Mouse (Mus musculus) neural tube, embryonic 13.5 days (tissue): ENCODE measurements around the gene Otud7b. TPM values are rescaled to one million over a fixed set of nuclear protein-coding genes. Genes with fewer than 3 reads are reported as not detected.
A peak's percentile ranks its signal among the peaks of the same experiment; 100 is the strongest.

Experiments
- ATAC-seq: fragments of 200-750 bp; cut with Nextera tagmentation; 2 replicates; pipeline ENCODE4 v1.8.0; 2017; ENCODE audit warnings: low read depth, mild to moderate bottlenecking, moderate TSS enrichment, moderate library complexity
- H3K27ac ChIP-seq: fragments of 300-500 bp; sonication (generic); replicated peaks from 2 replicates; pipeline ENCODE4 v1.5.1; 2015; ENCODE audit warnings: moderate library complexity, mild to moderate bottlenecking, inconsistent platforms
- H3K27me3 ChIP-seq: fragments of 300-500 bp; sonication (generic); 2 replicates; pipeline ENCODE4 v1.6.1; 2015; ENCODE audit warnings: mild to moderate bottlenecking, inconsistent platforms
- H3K36me3 ChIP-seq: fragments of 300-500 bp; sonication (generic); 2 replicates; pipeline ENCODE4 v1.6.1; 2015; ENCODE audit warnings: mild to moderate bottlenecking, inconsistent platforms
- H3K4me1 ChIP-seq: fragments of 300-500 bp; sonication (generic); replicated peaks from 2 replicates; pipeline ENCODE4 v1.6.1; 2015; ENCODE audit warnings: inconsistent platforms
- H3K4me2 ChIP-seq: fragments of 300-500 bp; sonication (generic); 2 replicates; pipeline ENCODE4 v1.6.1; 2015; ENCODE audit warnings: inconsistent platforms, mild to moderate bottlenecking, moderate library complexity
- H3K4me3 ChIP-seq: fragments of 300-500 bp; sonication (generic); 2 replicates; pipeline ENCODE4 v1.5.1; 2015; ENCODE audit warnings: mild to moderate bottlenecking, inconsistent platforms
- H3K9ac ChIP-seq: fragments of 300-500 bp; sonication (generic); 2 replicates; pipeline ENCODE4 v1.6.1; 2015; ENCODE audit warnings: moderate library complexity, mild to moderate bottlenecking, inconsistent platforms
- H3K9me3 ChIP-seq: fragments of 300-500 bp; sonication (generic); 2 replicates; pipeline ENCODE4 v1.6.1; 2016; ENCODE audit warnings: inconsistent platforms
- WGBS: fragments of 180-500 bp; shearing (Covaris S2); methylation state at CpG from one replicate; pipeline ENCODE4 v1.1.7; 2015; 5-methylcytosine and 5-hydroxymethylcytosine counted together
- polyA plus RNA-seq: library from polyadenylated mRNA; unstranded; fragments of >200 nt; fragmentation: Nextera tagmentation; extraction: Ambion mirVana; gene quantifications from 2 replicates; pipeline ENCODE4 v1.2.1, GENCODE M21; 2015

Gene Otud7b
- 9.4 and 12.7 TPM in 2 replicates for polyA plus RNA-seq

DNA sequence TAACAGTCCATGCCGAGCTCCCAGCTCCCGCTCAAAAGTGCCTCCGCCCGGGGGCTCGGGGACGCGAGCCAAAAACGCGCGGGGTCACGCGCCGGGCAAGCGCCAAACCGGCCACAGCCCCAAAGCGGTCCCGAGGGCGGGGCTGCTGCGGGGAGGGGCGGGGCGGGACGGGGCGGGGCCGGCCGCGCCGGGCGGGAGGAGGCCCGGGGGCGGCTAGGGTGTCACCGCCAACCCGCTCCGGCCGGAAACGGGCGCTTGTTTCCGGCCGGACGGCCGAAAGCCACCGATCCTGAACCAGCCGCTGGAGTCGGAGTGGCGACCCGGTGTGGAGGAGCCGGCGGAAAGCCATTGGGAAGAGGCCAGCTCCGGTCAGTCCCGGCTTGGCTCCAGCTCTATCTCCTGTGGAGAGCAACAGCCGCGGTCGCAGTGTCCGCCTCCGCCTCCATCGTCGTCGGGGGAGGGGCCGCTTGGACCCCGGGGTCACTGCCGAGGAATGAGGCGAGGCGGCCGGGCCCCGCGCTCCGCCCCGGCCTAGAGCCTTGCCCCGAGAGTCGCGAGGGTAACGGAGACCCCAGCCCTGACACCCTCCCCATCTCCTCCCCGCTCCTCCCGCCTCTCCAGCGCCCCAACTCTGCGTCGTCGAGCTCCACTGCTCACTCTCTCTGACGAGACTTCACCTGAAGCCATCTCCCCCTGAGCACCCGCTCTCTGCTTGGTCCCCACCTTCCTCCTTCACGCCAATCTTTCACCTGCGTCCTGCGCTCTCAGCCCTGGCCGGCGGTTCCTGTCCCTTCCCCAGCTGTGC lies at the start of gene Otud7b:
Otud7b (plus strand) TSS at position 267 of the 805 bp plus-strand sequence.
- H3K27ac ChIP-seq, result peak within 1 kb of the TSS; percentile 84
- peak within 1 kb of the TSS; percentile 93 for H3K4me2 ChIP-seq
- H3K9ac ChIP-seq, result peak within 1 kb of the TSS; percentile 94
- peak within 1 kb of the TSS; percentile 89 for H3K4me3 ChIP-seq
- no peaks in the 10 kb centered on the region for H3K36me3 ChIP-seq
- WGBS, result under 1% methylated on average over 71 of the region's 84 CpGs
- H3K4me1 ChIP-seq, result peaks cover 50% of the 10 kb centered on the region
- no peaks in the 10 kb centered on the region for H3K27me3 ChIP-seq
- peak; percentile 88 for ATAC-seq
- H3K9me3 ChIP-seq, result no peaks in the 10 kb centered on the region

DNA sequence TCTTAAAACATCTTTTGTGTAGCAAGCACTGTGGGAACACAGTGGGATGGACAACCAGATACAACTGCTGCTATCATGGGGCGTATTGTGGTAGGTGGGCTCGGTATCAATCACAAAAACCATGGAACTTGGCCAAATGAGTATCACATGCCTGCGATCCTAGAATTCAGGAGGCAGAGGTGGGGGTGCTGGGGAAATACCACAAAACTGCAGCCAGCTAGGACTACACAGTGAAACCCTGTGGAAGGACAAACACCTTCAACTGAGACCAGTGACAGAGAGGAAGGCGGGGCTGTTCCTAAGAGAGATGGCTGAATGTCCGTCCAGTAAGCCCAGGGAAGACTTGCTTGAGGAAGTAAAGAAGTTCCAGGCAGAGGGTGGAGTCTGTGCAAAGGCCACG lies 49.0 kb upstream of the Otud7b start:
- Histone ChIP-seq H3K27ac (no peak overlapping the region), H3K9ac (no peak overlapping the region), H3K27me3 (no peaks in the 10 kb centered on the region; the same call in 1 of the 2 replicates), H3K4me3 (no peak overlapping the region), H3K36me3 (peaks cover 27% of the 10 kb centered on the region), H3K9me3 (no peaks in the 10 kb centered on the region), H3K4me1 (peaks cover 21% of the 10 kb centered on the region), H3K4me2 (no peak overlapping the region)
- no peak for ATAC-seq
- WGBS, result 93% methylated on average over 6 of the region's 6 CpGs

DNA sequence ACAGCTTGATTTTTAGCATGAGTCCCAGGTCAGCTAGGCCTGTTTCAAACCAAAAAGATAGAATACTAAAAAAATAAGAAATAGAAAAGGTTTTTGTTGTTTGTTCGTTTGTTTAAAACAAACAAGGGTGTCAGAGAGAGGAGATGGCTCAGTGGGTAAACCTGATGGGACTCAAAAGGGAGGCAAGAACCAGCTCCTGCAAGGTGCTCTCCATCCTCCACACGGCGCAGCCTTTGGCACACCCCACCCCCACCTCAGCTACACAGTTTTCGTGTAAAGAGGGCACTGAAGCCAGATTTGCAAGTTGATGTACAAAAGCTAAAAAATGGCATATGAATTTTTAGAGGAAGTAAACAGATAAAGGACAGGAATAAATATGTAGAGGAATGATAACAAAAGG lies 48.3 kb upstream of the Otud7b start:
- Histone ChIP-seq H3K9ac (0 out of 2 replicates have a peak overlapping the region, but pooled peaks have one; percentile 12), H3K4me2 (0 out of 2 replicates have a peak overlapping the region, but pooled peaks have one; percentile 78), H3K9me3 (no peaks in the 10 kb centered on the region), H3K4me3 (no peak overlapping the region), H3K4me1 (peaks cover 18% of the 10 kb centered on the region), H3K27me3 (no peaks in the 10 kb centered on the region; the same call in 1 of the 2 replicates), H3K36me3 (peaks cover 27% of the 10 kb centered on the region), H3K27ac (no peak overlapping the region)
- 87% methylated on average over 4 of the region's 4 CpGs for WGBS
- no peak for ATAC-seq

GRCm38 (mm10) chr3:96057747-96058204 lies 46.6 kb upstream of the Otud7b start:
- under 1% methylated on average over 26 of the region's 26 CpGs for WGBS
- ATAC-seq, result peak; percentile 97
- Histone ChIP-seq H3K36me3 (peaks cover 21% of the 10 kb centered on the region), H3K4me1 (peaks cover 18% of the 10 kb centered on the region), H3K27ac (peak overlapping the region; percentile 92), H3K4me2 (peak overlapping the region; percentile 78), H3K27me3 (no peaks in the 10 kb centered on the region; the same call in 1 of the 2 replicates), H3K4me3 (peak overlapping the region; percentile 72), H3K9ac (peak overlapping the region; percentile 76), H3K9me3 (no peaks in the 10 kb centered on the region)

- H3K4me1 ChIP-seq, result peaks cover 18% of the 10 kb centered on the region
- peak within 1 kb of the TSS; percentile 92 for H3K27ac ChIP-seq
- WGBS, result 1% methylated on average over 18 of the region's 18 CpGs
- peak within 1 kb of the TSS; percentile 78 for H3K4me2 ChIP-seq
- H3K36me3 ChIP-seq, result peaks cover 17% of the 10 kb centered on the region
- H3K4me3 ChIP-seq, result peak within 1 kb of the TSS; percentile 72
- peak within 1 kb of the TSS; percentile 76 for H3K9ac ChIP-seq
- ATAC-seq, result peak; percentile 86
- H3K27me3 ChIP-seq, result no peaks in the 10 kb centered on the region; the same call in 1 of the 2 replicates
- H3K9me3 ChIP-seq, result no peaks in the 10 kb centered on the region
These were observed 46.0 kb upstream of the Otud7b start, which contains the start of gene Vps45 for GRCm38 (mm10) chr3:96058231-96058896. TSS of gene Vps45 (minus strand) at chr3:96058466.

DNA sequence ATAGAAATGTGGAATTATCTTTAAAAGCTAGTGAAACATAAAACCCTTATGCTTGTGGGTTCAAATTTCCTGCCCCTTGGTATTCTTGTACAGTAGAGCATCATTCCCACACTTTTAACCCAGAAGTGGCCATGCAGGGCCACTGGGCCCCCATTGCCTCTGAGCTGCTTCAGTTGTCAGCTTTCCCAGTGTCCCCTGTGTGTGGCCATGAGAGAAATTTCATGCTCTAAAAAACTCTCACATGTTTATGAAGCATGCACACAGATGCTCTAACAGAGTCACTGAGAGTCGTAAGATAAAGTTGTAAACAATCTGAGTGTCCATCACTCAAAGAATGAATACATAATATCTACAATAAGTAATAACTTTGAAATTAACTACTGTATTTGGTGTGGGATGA lies 44.2 kb upstream of the Otud7b start:
- WGBS, result 74% methylated on average over 1 of the region's 1 CpGs
- Histone ChIP-seq H3K4me2 (no peak overlapping the region), H3K4me3 (no peak overlapping the region), H3K4me1 (peaks cover 18% of the 10 kb centered on the region), H3K9ac (no peak overlapping the region), H3K27ac (no peak overlapping the region), H3K27me3 (no peaks in the 10 kb centered on the region; the same call in 1 of the 2 replicates), H3K36me3 (peaks cover 7% of the 10 kb centered on the region), H3K9me3 (no peaks in the 10 kb centered on the region)
- ATAC-seq, result no peak

DNA sequence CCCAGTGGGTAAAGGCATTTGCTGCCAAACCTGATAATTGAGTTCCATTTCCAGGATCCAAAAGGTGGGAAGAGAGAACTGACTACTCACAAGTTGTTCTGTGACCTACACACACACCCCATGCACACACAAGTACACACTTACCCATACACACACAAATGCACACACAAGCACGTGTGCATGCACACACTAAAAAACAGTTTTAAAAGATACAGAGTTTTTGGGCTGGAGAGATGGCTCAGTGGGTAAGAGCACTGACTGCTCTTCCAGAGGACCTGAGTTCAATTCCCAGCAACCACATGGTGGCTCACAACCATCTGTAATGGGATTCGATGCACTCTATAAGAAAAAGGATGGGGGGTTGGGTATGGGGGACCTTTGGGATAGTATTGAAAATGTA lies 41.0 kb upstream of the Otud7b start:
- Histone ChIP-seq H3K36me3 (no peaks in the 10 kb centered on the region), H3K27ac (no peak overlapping the region), H3K4me1 (peaks cover 5% of the 10 kb centered on the region)

GRCm38 (mm10) chr3:96064217-96064616 lies 40.1 kb upstream of the Otud7b start:
- Histone ChIP-seq H3K36me3 (no peaks in the 10 kb centered on the region), H3K4me1 (no peaks in the 10 kb centered on the region), H3K27ac (no peak overlapping the region), H3K4me2 (no peak overlapping the region), H3K9me3 (no peaks in the 10 kb centered on the region), H3K9ac (no peak overlapping the region), H3K27me3 (no peaks in the 10 kb centered on the region; the same call in 1 of the 2 replicates), H3K4me3 (no peak overlapping the region)
- WGBS, result 88% methylated on average over 3 of the region's 3 CpGs
- ATAC-seq, result no peak

More for the DNA sequence above, 41.0 kb upstream of the Otud7b start:
- H3K4me2 ChIP-seq, result no peak overlapping the region
- H3K4me3 ChIP-seq, result no peak overlapping the region
- H3K9me3 ChIP-seq, result no peaks in the 10 kb centered on the region
- no peak for ATAC-seq
- no peak overlapping the region for H3K9ac ChIP-seq
- no peaks in the 10 kb centered on the region; the same call in 1 of the 2 replicates for H3K27me3 ChIP-seq
- 77% methylated on average over 2 of the region's 2 CpGs for WGBS

DNA sequence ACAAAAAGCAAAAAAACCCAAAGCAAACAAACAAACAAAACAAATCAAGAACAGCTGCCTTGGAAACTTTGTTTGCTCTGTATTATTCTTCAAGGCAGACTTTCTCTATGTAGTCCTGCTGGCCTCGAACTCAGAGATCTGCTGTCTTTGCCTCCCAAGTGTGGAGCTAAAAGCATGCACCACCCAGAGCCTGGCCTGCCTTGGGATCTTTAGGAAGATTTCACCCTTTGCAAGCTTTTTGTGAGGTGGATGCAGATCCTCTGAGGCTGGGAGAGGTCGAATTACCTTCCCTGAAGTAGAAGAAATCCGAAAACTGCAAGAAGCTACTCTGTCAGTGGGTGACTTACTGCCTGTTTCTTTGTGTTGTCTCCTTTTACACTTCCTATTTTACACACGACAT lies 39.2 kb upstream of the Otud7b start:
- no peak for ATAC-seq

GRCm38 (mm10) chr3:96065754-96066375 lies 38.5 kb upstream of the Otud7b start:
- peak overlapping the region; percentile 21; the same call in 1 of the 2 replicates for H3K4me2 ChIP-seq
- ATAC-seq, result no peak

More for the DNA sequence above, 39.2 kb upstream of the Otud7b start:
- WGBS, result 38% methylated on average over 4 of the region's 4 CpGs
- H3K4me1 ChIP-seq, result no peaks in the 10 kb centered on the region
- H3K27ac ChIP-seq, result no peak overlapping the region
- no peak overlapping the region for H3K9ac ChIP-seq
- H3K4me2 ChIP-seq, result no peak overlapping the region
- no peaks in the 10 kb centered on the region for H3K9me3 ChIP-seq
- H3K4me3 ChIP-seq, result no peak overlapping the region
- H3K27me3 ChIP-seq, result no peaks in the 10 kb centered on the region; the same call in 1 of the 2 replicates
- no peaks in the 10 kb centered on the region for H3K36me3 ChIP-seq

DNA sequence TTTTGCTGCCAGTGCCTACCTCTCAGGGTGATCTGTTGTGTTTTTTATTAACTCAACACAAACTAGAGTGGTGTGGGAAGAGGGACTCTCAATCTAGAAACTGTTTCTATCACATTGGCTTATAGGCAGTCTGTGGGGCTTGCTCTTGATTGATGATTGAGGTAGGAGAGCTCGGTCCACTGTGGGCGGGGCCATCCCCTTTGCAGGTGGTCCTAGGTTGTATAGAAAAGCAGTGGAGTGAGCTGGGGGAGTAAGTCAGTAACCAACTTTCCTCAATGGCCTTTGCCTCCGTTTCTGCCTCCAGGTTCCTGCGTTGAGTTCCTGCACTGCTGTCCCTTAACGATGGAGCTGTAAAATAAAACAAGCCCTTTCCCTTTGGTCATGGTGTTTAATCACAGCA lies 37.6 kb upstream of the Otud7b start:
- no peaks in the 10 kb centered on the region for H3K4me1 ChIP-seq
- no peak overlapping the region for H3K9ac ChIP-seq
- H3K27ac ChIP-seq, result no peak overlapping the region
- no peak overlapping the region for H3K4me2 ChIP-seq
- 39% methylated on average over 5 of the region's 5 CpGs for whole genome bisulfite sequencing
- no peak overlapping the region for H3K4me3 ChIP-seq
- H3K27me3 ChIP-seq, result no peaks in the 10 kb centered on the region
- ATAC-seq, result no peak
- H3K36me3 ChIP-seq, result no peaks in the 10 kb centered on the region
- H3K9me3 ChIP-seq, result no peaks in the 10 kb centered on the region

More at GRCm38 (mm10) chr3:96065754-96066375, 38.5 kb upstream of the Otud7b start:
- no peaks in the 10 kb centered on the region for H3K4me1 ChIP-seq
- H3K9me3 ChIP-seq, result no peaks in the 10 kb centered on the region
- no peaks in the 10 kb centered on the region for H3K27me3 ChIP-seq
- no peak overlapping the region for H3K27ac ChIP-seq
- H3K9ac ChIP-seq, result no peak overlapping the region
- H3K4me3 ChIP-seq, result no peak overlapping the region
- no peaks in the 10 kb centered on the region for H3K36me3 ChIP-seq
- 59% methylated on average over 20 of the region's 20 CpGs for WGBS
